Mouse (Mus musculus) hindbrain, embryonic 16.5 days (tissue): ENCODE data around the gene Shtn1. TPM values are rescaled to one million over a fixed set of nuclear protein-coding genes. Genes with fewer than 3 reads are reported as not detected.
A peak's percentile ranks its signal among the peaks of the same experiment; 100 is the strongest.

Experiments
- ATAC-seq: fragments of 200-750 bp; cut with Nextera tagmentation; 2 replicates; pipeline ENCODE4 v1.8.0; 2017; ENCODE audit warnings: moderate TSS enrichment, moderate library complexity
- H3K27ac ChIP-seq: fragments of 300-500 bp; sonication (generic); 2 replicates; pipeline ENCODE4 v1.5.1; 2014; ENCODE audit warnings: low read depth, mild to moderate bottlenecking, control low read depth, low read length, moderate library complexity
- H3K27me3 ChIP-seq: fragments of 300-500 bp; sonication (generic); replicated peaks from 2 replicates; pipeline ENCODE4 v1.6.1; 2014; ENCODE audit warnings: low read length; ENCODE audit not compliant: control insufficient read depth, insufficient read depth
- H3K36me3 ChIP-seq: fragments of 300-500 bp; sonication (generic); 2 replicates; pipeline ENCODE4 v1.6.1; 2014; ENCODE audit warnings: mild to moderate bottlenecking, low read length, moderate library complexity, mixed read lengths; ENCODE audit not compliant: control insufficient read depth, insufficient read depth
- H3K4me1 ChIP-seq: fragments of 300-500 bp; sonication (generic); 2 replicates; pipeline ENCODE4 v1.6.1; 2014; ENCODE audit warnings: low read depth, low read length; ENCODE audit not compliant: control insufficient read depth, insufficient read depth
- H3K4me2 ChIP-seq: fragments of 300-500 bp; sonication (generic); 2 replicates; pipeline ENCODE4 v1.6.1; 2014; ENCODE audit warnings: mild to moderate bottlenecking, low read length, control low read depth, moderate library complexity
- H3K4me3 ChIP-seq: fragments of 300-500 bp; sonication (generic); 2 replicates; pipeline ENCODE4 v1.5.1; 2014; ENCODE audit warnings: mild to moderate bottlenecking, low read length, control low read depth, moderate library complexity
- H3K9ac ChIP-seq: fragments of 300-500 bp; sonication (generic); 2 replicates; pipeline ENCODE4 v1.6.1; 2014; ENCODE audit warnings: low read depth, mild to moderate bottlenecking, control low read depth, low read length, moderate library complexity
- H3K9me3 ChIP-seq: fragments of 300-500 bp; sonication (generic); 2 replicates; pipeline ENCODE4 v1.6.1; 2014; ENCODE audit warnings: mild to moderate bottlenecking, low read length, moderate library complexity; ENCODE audit not compliant: control insufficient read depth
- WGBS: fragments of 180-500 bp; shearing (Covaris S2); extraction: QIAGEN DNeasy Blood & Tissue Kit; methylation state at CpG from one replicate; pipeline ENCODE4 v1.1.7; 2014; 5-methylcytosine and 5-hydroxymethylcytosine counted together
- polyA plus RNA-seq: library from polyadenylated mRNA; unstranded; fragments of >200 nt; fragmentation: Nextera tagmentation; extraction: Ambion mirVana; gene quantifications from 2 replicates; pipeline ENCODE4 v1.2.1, GENCODE M21; 2015

Gene Shtn1
- polyA plus RNA-seq, 1 experiment from 2014 or later = 57.0 TPM

- H3K36me3 ChIP-seq = no peaks in the 10 kb centered on the region; the same call in 1 of the 2 replicates
- 75% methylated on average over 13 of the region's 13 CpGs for WGBS
- H3K4me1 ChIP-seq = no peaks in the 10 kb centered on the region
- H3K9ac ChIP-seq = no peak overlapping the region
- H3K9me3 ChIP-seq = no peaks in the 10 kb centered on the region
- no peak overlapping the region for H3K27ac ChIP-seq
- H3K4me2 ChIP-seq = no peak overlapping the region
- ATAC-seq = no peak
- no peak overlapping the region for H3K4me3 ChIP-seq
- peaks cover 33% of the 10 kb centered on the region for H3K27me3 ChIP-seq
Observed at GRCm38 (mm10) chr19:58970826-58971225, 105.1 kb downstream of the Shtn1 start.

- peaks cover 24% of the 10 kb centered on the region for H3K27me3 ChIP-seq
- H3K4me3 ChIP-seq = no peak overlapping the region
- H3K36me3 ChIP-seq = no peaks in the 10 kb centered on the region; the same call in 1 of the 2 replicates
- ATAC-seq = no peak
- H3K9ac ChIP-seq = no peak overlapping the region
- WGBS = 16% methylated on average over 15 of the region's 15 CpGs
- no peak overlapping the region for H3K27ac ChIP-seq
- no peaks in the 10 kb centered on the region for H3K4me1 ChIP-seq
- H3K9me3 ChIP-seq = no peaks in the 10 kb centered on the region
- peak overlapping the region; percentile 5; the same call in 1 of the 2 replicates for H3K4me2 ChIP-seq
Observed at GRCm38 (mm10) chr19:58968731-58969506, 107.0 kb downstream of the Shtn1 start.

- no peaks in the 10 kb centered on the region for H3K36me3 ChIP-seq
- H3K4me2 ChIP-seq = no peak overlapping the region
- H3K9ac ChIP-seq = no peak overlapping the region
- H3K4me3 ChIP-seq = no peak overlapping the region
- WGBS = 60% methylated on average over 8 of the region's 8 CpGs
- no peak for ATAC-seq
- H3K9me3 ChIP-seq = no peaks in the 10 kb centered on the region
- no peak overlapping the region for H3K27ac ChIP-seq
- no peaks in the 10 kb centered on the region for H3K4me1 ChIP-seq
- H3K27me3 ChIP-seq = peaks cover 3% of the 10 kb centered on the region
Observed at GRCm38 (mm10) chr19:58963011-58963410, 112.9 kb downstream of the Shtn1 start.

- Histone ChIP-seq H3K4me3 (no peak overlapping the region), H3K4me2 (no peak overlapping the region), H3K27ac (no peak overlapping the region), H3K36me3 (no peaks in the 10 kb centered on the region), H3K27me3 (peaks cover 25% of the 10 kb centered on the region), H3K9ac (no peak overlapping the region), H3K4me1 (no peaks in the 10 kb centered on the region), H3K9me3 (no peaks in the 10 kb centered on the region)
- ATAC-seq = no peak
- 90% methylated on average over 8 of the region's 8 CpGs for WGBS
Observed at GRCm38 (mm10) chr19:58954779-58955178, 121.1 kb downstream of the Shtn1 start.

GRCm38 (mm10) chr19:58952236-58952635, 123.7 kb downstream of the Shtn1 start:
- ATAC-seq = no peak
- H3K36me3 ChIP-seq = no peaks in the 10 kb centered on the region
- no peak overlapping the region for H3K4me2 ChIP-seq
- WGBS = 74% methylated on average over 13 of the region's 13 CpGs
- H3K9me3 ChIP-seq = no peaks in the 10 kb centered on the region
- H3K4me3 ChIP-seq = no peak overlapping the region
- no peak overlapping the region for H3K9ac ChIP-seq
- H3K27me3 ChIP-seq = peaks cover 25% of the 10 kb centered on the region
- no peaks in the 10 kb centered on the region for H3K4me1 ChIP-seq
- H3K27ac ChIP-seq = no peak overlapping the region

- 84% methylated on average over 3 of the region's 3 CpGs for WGBS
- no peak for ATAC-seq
Observed at GRCm38 (mm10) chr19:58951521-58951920, 124.4 kb downstream of the Shtn1 start.

GRCm38 (mm10) chr19:58945959-58946358, 129.9 kb downstream of the Shtn1 start:
- Histone ChIP-seq H3K27ac (no peak overlapping the region), H3K27me3 (peaks cover 13% of the 10 kb centered on the region), H3K9ac (no peak overlapping the region), H3K4me1 (peaks cover 11% of the 10 kb centered on the region), H3K36me3 (no peaks in the 10 kb centered on the region), H3K4me2 (no peak overlapping the region), H3K4me3 (no peak overlapping the region), H3K9me3 (no peaks in the 10 kb centered on the region)
- 91% methylated on average over 7 of the region's 7 CpGs for WGBS
- no peak for ATAC-seq

More at GRCm38 (mm10) chr19:58951521-58951920, 124.4 kb downstream of the Shtn1 start:
- Histone ChIP-seq H3K9me3 (no peaks in the 10 kb centered on the region), H3K27me3 (peaks cover 28% of the 10 kb centered on the region), H3K4me1 (no peaks in the 10 kb centered on the region), H3K4me2 (no peak overlapping the region), H3K4me3 (no peak overlapping the region), H3K27ac (no peak overlapping the region), H3K9ac (no peak overlapping the region), H3K36me3 (no peaks in the 10 kb centered on the region)

- peak; percentile 97 for ATAC-seq
- peaks cover 11% of the 10 kb centered on the region for H3K4me1 ChIP-seq
- no peaks in the 10 kb centered on the region for H3K36me3 ChIP-seq
- peak within 1 kb of the TSS; percentile 99 for H3K4me2 ChIP-seq
- peak within 1 kb of the TSS; percentile 73 for H3K4me3 ChIP-seq
- H3K9me3 ChIP-seq = no peaks in the 10 kb centered on the region
- WGBS = under 1% methylated on average over 65 of the region's 65 CpGs
- peak within 1 kb of the TSS; percentile 70 for H3K9ac ChIP-seq
- peaks cover 8% of the 10 kb centered on the region for H3K27me3 ChIP-seq
- H3K27ac ChIP-seq = peak within 1 kb of the TSS; percentile 69; the same call in 1 of the 2 replicates
Observed at GRCm38 (mm10) chr19:58942841-58943828, 132.8 kb downstream of the Shtn1 start, which contains the start of the genes Eno4 and Hspa12a. Gene Eno4, plus strand, starts transcription at chr19:58943425. Gene Hspa12a, minus strand, starts transcription at chr19:58943654.

- WGBS = 10% methylated on average over 4 of the region's 4 CpGs
- H3K4me1 ChIP-seq = peaks cover 8% of the 10 kb centered on the region
- no peak overlapping the region for H3K27ac ChIP-seq
- H3K27me3 ChIP-seq = peaks cover 45% of the 10 kb centered on the region
- no peak overlapping the region for H3K4me3 ChIP-seq
- H3K9me3 ChIP-seq = no peaks in the 10 kb centered on the region
- H3K36me3 ChIP-seq = no peaks in the 10 kb centered on the region
- ATAC-seq = no peak
- no peak overlapping the region for H3K4me2 ChIP-seq
- no peak overlapping the region for H3K9ac ChIP-seq
Observed at GRCm38 (mm10) chr19:58933062-58933461, 142.8 kb downstream of the Shtn1 start.
